Mouse (Mus musculus) embryonic facial prominence, embryonic 14.5 days (tissue): ENCODE measurements around the gene Ccdc30. TPM values are rescaled to one million over a fixed set of nuclear protein-coding genes. Genes with fewer than 3 reads are reported as not detected.
A peak's percentile ranks its signal among the peaks of the same experiment; 100 is the strongest.

ENCODE experiments used
- ATAC-seq: fragments of 200-750 bp; cut with Nextera tagmentation; 2 replicates; pipeline ENCODE4 v1.8.0; 2017; ENCODE audit warnings: low read depth, moderate number of reproducible peaks, moderate TSS enrichment
- DNase-seq: peaks from one replicate; pipeline ENCODE4 v3.0.0-alpha.2; 2015; ENCODE audit warnings: low spot score
- H3K27ac ChIP-seq: fragments of 300-500 bp; sonication (generic); replicated peaks from 2 replicates; pipeline ENCODE4 v1.5.1; 2014; ENCODE audit warnings: low read depth, mild to moderate bottlenecking, low read length, moderate library complexity
- H3K27me3 ChIP-seq: fragments of 300-500 bp; sonication (generic); replicated peaks from 2 replicates; pipeline ENCODE4 v1.6.1; 2014; ENCODE audit warnings: low read length; ENCODE audit not compliant: control insufficient read depth, insufficient read depth
- H3K36me3 ChIP-seq: fragments of 300-500 bp; sonication (generic); 2 replicates; pipeline ENCODE4 v1.6.1; 2014; ENCODE audit warnings: low read length, mixed read lengths; ENCODE audit not compliant: control insufficient read depth, insufficient read depth
- H3K4me1 ChIP-seq: fragments of 300-500 bp; sonication (generic); 2 replicates; pipeline ENCODE4 v1.6.1; 2014; ENCODE audit warnings: antibody characterized with exemption, low read length; ENCODE audit not compliant: control insufficient read depth, insufficient read depth
- H3K4me2 ChIP-seq: fragments of 300-500 bp; sonication (generic); 2 replicates; pipeline ENCODE4 v1.6.1; 2014; ENCODE audit warnings: low read depth, mild to moderate bottlenecking, low read length, moderate library complexity, mixed read lengths
- H3K4me3 ChIP-seq: fragments of 300-500 bp; sonication (generic); 2 replicates; pipeline ENCODE4 v1.5.1; 2014; ENCODE audit warnings: low read depth, mild to moderate bottlenecking, low read length
- H3K9ac ChIP-seq: fragments of 300-500 bp; sonication (generic); 2 replicates; pipeline ENCODE4 v1.6.1; 2014; ENCODE audit warnings: low read depth, mild to moderate bottlenecking, low read length, moderate library complexity, mixed read lengths
- H3K9me3 ChIP-seq: fragments of 300-500 bp; sonication (generic); 2 replicates; pipeline ENCODE4 v1.6.1; 2016; ENCODE audit warnings: low read length; ENCODE audit not compliant: control insufficient read depth
- WGBS: fragments of 180-500 bp; shearing (Covaris S2); extraction: QIAGEN DNeasy Blood & Tissue Kit; methylation state at CpG from one replicate; pipeline ENCODE4 v1.1.7; 2014; 5-methylcytosine and 5-hydroxymethylcytosine counted together
- polyA plus RNA-seq: library from polyadenylated mRNA; unstranded; fragments of >200 nt; fragmentation: Nextera tagmentation; extraction: Ambion mirVana; gene quantifications from 2 replicates; pipeline ENCODE4 v1.2.1, GENCODE M21; 2014

The Ccdc30 gene
- 5.5 and 5.7 TPM in 2 replicates for polyA plus RNA-seq

GRCm38 (mm10) chr4:119415072-119415753 is at the start of gene Ccdc30:
TSS of gene Ccdc30 (minus strand) at chr4:119415521.
- ATAC-seq, result peak; percentile 100
- WGBS, result 0% methylated on average over 36 of the region's 49 CpGs

GRCm38 (mm10) chr4:119463756-119464419 is 48.6 kb upstream of the Ccdc30 start:
- Histone ChIP-seq H3K4me2 (no peak overlapping the region), H3K36me3 (no peaks in the 10 kb centered on the region), H3K4me1 (peaks cover 25% of the 10 kb centered on the region), H3K27me3 (no peaks in the 10 kb centered on the region), H3K4me3 (no peak overlapping the region), H3K9me3 (no peaks in the 10 kb centered on the region), H3K27ac (no peak overlapping the region; the same call in 1 of the 2 replicates), H3K9ac (no peak overlapping the region)
- 65% methylated on average over 13 of the region's 13 CpGs for WGBS
- ATAC-seq (peak; percentile 6; the same call in 1 of the 2 replicates), DNase-seq (peak; percentile 11)

More at GRCm38 (mm10) chr4:119415072-119415753, at the start of gene Ccdc30:
- Histone ChIP-seq H3K4me1 (peaks cover 7% of the 10 kb centered on the region), H3K4me3 (peak within 1 kb of the TSS; percentile 56), H3K36me3 (no peaks in the 10 kb centered on the region), H3K4me2 (peak within 1 kb of the TSS; percentile 96), H3K9ac (peak within 1 kb of the TSS; percentile 65), H3K27me3 (no peaks in the 10 kb centered on the region), H3K27ac (no peak within 1 kb of the TSS; the same call in 1 of the 2 replicates), H3K9me3 (no peaks in the 10 kb centered on the region)
- DNase-seq, result peak; percentile 97

GRCm38 (mm10) chr4:119462858-119463755 is 47.8 kb upstream of the Ccdc30 start:
- H3K4me3 ChIP-seq, result no peak overlapping the region
- ATAC-seq, result peak; percentile 75
- no peaks in the 10 kb centered on the region for H3K36me3 ChIP-seq
- no peaks in the 10 kb centered on the region for H3K9me3 ChIP-seq
- peaks cover 25% of the 10 kb centered on the region for H3K4me1 ChIP-seq
- H3K27ac ChIP-seq, result no peak overlapping the region; the same call in 1 of the 2 replicates
- no peak overlapping the region for H3K9ac ChIP-seq
- DNase-seq, result peak; percentile 87
- no peaks in the 10 kb centered on the region for H3K27me3 ChIP-seq
- WGBS, result 37% methylated on average over 11 of the region's 11 CpGs
- H3K4me2 ChIP-seq, result no peak overlapping the region

- Histone ChIP-seq H3K36me3 (no peaks in the 10 kb centered on the region), H3K27me3 (no peaks in the 10 kb centered on the region), H3K4me2 (no peak overlapping the region), H3K9ac (no peak overlapping the region), H3K4me1 (peaks cover 25% of the 10 kb centered on the region), H3K4me3 (no peak overlapping the region), H3K27ac (no peak overlapping the region), H3K9me3 (no peaks in the 10 kb centered on the region)
- 74% methylated on average over 3 of the region's 3 CpGs for WGBS
- no peak for DNase-seq
- no peak for ATAC-seq
Observed at GRCm38 (mm10) chr4:119462457-119462856, 47.1 kb upstream of the Ccdc30 start.

- peak; percentile 85 for DNase-seq
- H3K4me2 ChIP-seq, result peak overlapping the region; percentile 8; the same call in 1 of the 2 replicates
- no peak overlapping the region for H3K9ac ChIP-seq
- WGBS, result 27% methylated on average over 8 of the region's 8 CpGs
- H3K27ac ChIP-seq, result peak overlapping the region; percentile 63; the same call in 1 of the 2 replicates
- ATAC-seq, result peak; percentile 80
- peaks cover 25% of the 10 kb centered on the region for H3K4me1 ChIP-seq
- H3K36me3 ChIP-seq, result no peaks in the 10 kb centered on the region
- H3K9me3 ChIP-seq, result no peaks in the 10 kb centered on the region
- no peaks in the 10 kb centered on the region for H3K27me3 ChIP-seq
- H3K4me3 ChIP-seq, result no peak overlapping the region
Observed at GRCm38 (mm10) chr4:119460728-119461141, 45.4 kb upstream of the Ccdc30 start.

GRCm38 (mm10) chr4:119460296-119460695 is 45.0 kb upstream of the Ccdc30 start:
- 60% methylated on average over 5 of the region's 5 CpGs for WGBS
- DNase-seq (peak; percentile 20), ATAC-seq (no peak)
- Histone ChIP-seq H3K9ac (no peak overlapping the region), H3K4me1 (peaks cover 25% of the 10 kb centered on the region), H3K27ac (no peak overlapping the region; the same call in 1 of the 2 replicates), H3K4me2 (0 out of 2 replicates have a peak overlapping the region, but pooled peaks have one; percentile 3), H3K36me3 (no peaks in the 10 kb centered on the region), H3K9me3 (no peaks in the 10 kb centered on the region), H3K4me3 (no peak overlapping the region), H3K27me3 (no peaks in the 10 kb centered on the region)

- Histone ChIP-seq H3K4me1 (no peaks in the 10 kb centered on the region), H3K27ac (no peak overlapping the region), H3K9ac (no peak overlapping the region), H3K27me3 (no peaks in the 10 kb centered on the region), H3K36me3 (no peaks in the 10 kb centered on the region), H3K9me3 (no peaks in the 10 kb centered on the region), H3K4me2 (no peak overlapping the region), H3K4me3 (no peak overlapping the region)
- no peak for DNase-seq
- WGBS, result 15% methylated on average over 6 of the region's 6 CpGs
- peak; percentile 50; the same call in 1 of the 2 replicates for ATAC-seq
Observed at GRCm38 (mm10) chr4:119453533-119453932, 38.2 kb upstream of the Ccdc30 start.

- H3K36me3 ChIP-seq, result no peaks in the 10 kb centered on the region
- ATAC-seq, result no peak
- 61% methylated on average over 5 of the region's 5 CpGs for WGBS
- no peak overlapping the region for H3K27ac ChIP-seq
- H3K9ac ChIP-seq, result no peak overlapping the region
- no peaks in the 10 kb centered on the region for H3K9me3 ChIP-seq
- H3K4me1 ChIP-seq, result no peaks in the 10 kb centered on the region
- DNase-seq, result no peak
- H3K27me3 ChIP-seq, result no peaks in the 10 kb centered on the region
- no peak overlapping the region for H3K4me3 ChIP-seq
- H3K4me2 ChIP-seq, result no peak overlapping the region
Observed at GRCm38 (mm10) chr4:119453128-119453527, 37.8 kb upstream of the Ccdc30 start.
